Mouse (Mus musculus): Measurements from ENCODE around the gene Cnot8.

DNA sequence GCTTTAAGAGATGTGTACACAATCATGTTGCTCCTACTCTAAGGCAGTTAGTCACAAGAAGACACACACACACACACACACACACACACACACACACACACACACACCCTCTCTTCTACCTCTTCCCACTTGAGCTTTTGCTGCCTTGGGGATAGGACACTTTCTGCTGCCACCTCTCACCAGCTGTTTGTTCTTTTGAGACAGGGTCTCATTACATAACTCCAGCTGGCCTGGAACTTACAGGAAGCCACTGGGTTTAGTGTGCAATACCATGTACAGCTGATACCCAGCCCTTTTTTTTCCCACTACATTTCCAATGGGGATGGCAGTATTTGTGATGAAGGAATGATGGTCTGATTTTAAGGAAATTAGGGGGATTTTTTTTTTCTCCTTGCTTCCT lies 31.3 kb downstream of the Cnot8 start:
- TF ChIP-seq EP300 (IDR thresholded peaks at IDR 0.05; ENCODE audit: insufficient read depth, low read depth, low read length) (no peak), POLR2A (IDR thresholded peaks at IDR 0.05; ENCODE audit: insufficient read depth, low read depth, low read length) (no peak), CTCF (IDR thresholded peaks at IDR 0.05) (no peak)

All from heart, adult 2 months (tissue).